Mouse (Mus musculus) CH12.LX (cell line): ENCODE measurements around the gene Rabep1.

Source experiments
- KAT2A ChIP-seq: IDR thresholded peaks from 2 replicates; pipeline ENCODE4 v1.6.1; 2012; ENCODE audit warnings: low read length, improper control_type of control experiment, inconsistent platforms; ENCODE audit not compliant: insufficient replicate concordance
- SIN3A ChIP-seq: IDR thresholded peaks from 2 replicates; pipeline ENCODE4 v1.6.1; 2012; ENCODE audit warnings: low read length, improper control_type of control experiment, inconsistent platforms
- TBP ChIP-seq: conservative IDR thresholded peaks from 2 replicates; pipeline ENCODE4 v1.6.1; 2011; ENCODE audit warnings: low read depth, low read length, improper control_type of control experiment

- TF ChIP-seq KAT2A (no peak), SIN3A (no peak), TBP (no peak)
Measured at GRCm38 (mm10) chr11:70980751-70981510, 136.4 kb downstream of the Rabep1 start.
